Mouse (Mus musculus) thymus, adult 18-20 months (tissue): ENCODE measurements around the gene Trib2.

Experiments used
- DNase-seq, 2 experiments: peaks; one replicate each; pipeline ENCODE4 v3.0.0; 2022; ENCODE audit warnings: mixed read lengths in 2 of 2

The Trib2 gene

DNA sequence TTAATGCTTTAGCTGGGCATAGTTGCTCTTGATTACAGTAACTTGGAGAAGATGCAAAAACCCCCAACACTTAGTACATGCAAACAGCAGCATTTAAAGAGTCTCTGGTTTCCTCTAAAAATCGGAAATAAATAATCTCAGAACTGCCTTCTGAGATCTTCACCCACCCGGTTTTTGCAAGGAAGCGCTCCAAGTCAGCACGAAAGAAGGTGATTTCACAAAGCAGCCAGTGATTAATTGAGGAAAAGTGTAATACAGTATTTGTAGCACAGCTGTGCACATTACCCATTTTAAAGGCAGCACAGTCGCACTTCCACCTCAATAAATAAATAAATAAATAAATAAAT is 2.9 kb downstream of the Trib2 start:
- no peak for DNase-seq

DNA sequence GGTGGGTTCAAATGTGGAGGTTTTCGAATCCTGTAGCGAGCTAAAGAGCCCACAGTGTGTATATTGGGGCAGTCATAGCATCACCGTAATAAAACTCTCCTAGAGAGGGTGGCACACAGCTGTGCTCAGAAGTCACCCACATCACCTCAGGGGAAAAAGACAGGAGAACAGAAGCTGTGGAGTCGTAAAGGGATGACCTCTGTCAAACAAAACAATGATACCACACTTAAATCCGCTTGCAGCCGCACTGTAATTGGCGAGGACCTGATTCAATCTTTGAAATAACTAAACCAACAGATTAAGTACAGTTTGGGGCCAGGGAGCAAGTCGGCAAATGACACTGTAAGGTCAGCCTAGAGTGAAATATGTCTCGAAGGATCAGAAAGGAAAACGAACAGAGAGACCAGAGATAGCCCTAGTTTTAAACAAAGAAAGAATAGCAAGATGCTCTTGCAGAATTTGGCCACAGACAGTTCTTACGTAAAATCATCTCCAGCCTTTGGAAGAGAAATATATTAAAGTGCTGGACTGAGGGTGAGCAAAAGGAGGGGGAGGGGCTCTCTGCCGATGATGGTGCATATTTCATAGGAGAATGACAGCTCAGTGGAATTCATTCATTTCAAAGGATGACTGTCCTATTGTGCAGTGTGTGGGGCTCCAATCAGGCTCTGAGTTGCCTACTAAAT is 3.4 kb downstream of the Trib2 start:
- no peak for DNase-seq

DNA sequence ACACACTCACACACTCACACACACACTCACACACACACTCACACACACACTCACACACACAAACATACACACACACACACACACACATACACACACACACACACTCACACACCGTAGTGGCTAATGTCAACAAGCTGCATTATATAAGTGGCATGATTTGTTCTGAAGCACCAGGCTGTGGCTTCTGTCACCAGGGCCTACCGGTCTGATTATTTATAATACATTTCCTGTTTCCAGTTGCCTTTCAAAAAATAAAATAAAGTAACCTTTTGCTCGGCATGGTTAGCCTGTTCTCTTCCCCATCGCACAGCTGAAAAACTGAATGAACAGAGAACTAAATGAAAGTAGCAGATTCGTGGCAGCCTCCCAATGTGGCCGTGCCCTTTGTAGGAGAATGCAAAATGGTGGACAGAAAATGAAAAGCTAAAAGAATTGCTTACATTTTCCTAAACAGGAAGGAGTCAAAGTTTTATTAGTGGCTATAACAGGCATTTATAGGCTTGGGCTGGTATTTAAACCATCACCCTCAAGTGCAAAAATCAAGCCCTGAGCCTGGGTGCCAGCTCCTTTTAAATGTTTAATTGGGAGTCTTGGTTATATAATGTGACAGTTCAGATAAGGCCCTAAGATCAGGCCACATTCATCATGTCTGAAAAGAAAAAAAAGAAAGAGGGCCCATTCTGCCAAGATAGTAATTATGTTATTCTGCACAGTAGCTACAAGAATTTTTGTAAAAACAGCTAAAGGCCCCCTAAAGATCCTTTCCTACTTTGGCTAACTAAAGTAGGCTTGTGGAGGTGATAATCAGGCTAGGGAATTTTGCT is 4.4 kb downstream of the Trib2 start:
- no peak for DNase-seq

DNA sequence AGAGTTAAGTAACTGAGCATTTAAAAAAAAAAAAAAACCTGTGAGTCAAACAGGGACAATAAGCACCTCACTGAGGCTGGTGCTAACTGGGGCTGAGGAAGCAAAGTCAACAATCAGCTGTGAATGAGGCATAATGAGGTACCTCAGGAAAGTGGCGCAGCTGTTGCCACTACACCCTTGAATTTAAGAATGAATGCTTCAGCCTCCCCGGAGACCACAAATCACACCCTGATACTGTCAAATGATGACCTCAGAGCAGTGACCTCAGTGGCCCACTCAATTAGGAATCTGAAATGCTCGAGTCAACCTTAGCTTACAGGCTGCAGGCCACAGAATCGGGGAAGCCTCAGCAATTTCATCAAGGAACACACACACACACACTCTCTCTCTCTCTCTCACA is 5.0 kb downstream of the Trib2 start:
- DNase-seq: no peak

DNA sequence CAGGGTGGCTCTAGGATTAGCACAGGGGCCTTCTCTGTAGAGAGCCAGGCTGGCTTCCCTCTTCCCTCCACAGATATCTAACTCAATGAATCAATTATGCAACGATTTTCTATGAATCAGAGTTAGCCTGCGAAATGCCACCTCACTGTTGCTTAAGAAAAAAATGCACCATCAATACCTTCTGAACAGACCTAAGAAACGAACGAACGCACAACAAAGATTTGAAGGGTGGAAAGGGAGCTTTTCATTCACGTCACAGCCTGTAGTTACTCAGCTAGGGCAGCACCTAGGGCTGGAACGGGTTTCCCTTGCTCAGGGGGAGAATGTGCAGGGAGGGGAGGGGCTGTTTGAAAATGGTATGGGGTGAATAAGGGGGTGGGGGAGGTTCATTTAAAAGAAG is 5.8 kb downstream of the Trib2 start:
- DNase-seq: no peak

DNA sequence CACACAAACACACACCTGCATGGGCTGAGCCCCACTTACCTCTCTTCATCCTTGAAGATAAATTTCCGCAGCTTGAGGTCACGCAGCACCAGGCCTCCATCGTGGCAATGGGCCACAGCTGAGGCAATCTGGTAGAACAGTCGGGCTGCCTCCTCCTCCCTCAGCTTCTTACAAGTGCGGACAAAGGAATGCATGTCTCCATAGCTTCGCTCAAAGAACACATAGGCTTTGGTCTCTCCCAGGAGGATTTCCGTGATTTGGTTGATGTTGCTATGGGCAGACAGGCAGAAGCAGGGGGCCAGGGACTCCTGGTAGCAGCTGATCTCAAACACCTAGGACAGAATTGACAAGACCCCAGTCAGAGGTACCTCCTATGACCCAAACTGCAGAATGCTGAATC is 7.1 kb downstream of the Trib2 start:
- no peak for DNase-seq

DNA sequence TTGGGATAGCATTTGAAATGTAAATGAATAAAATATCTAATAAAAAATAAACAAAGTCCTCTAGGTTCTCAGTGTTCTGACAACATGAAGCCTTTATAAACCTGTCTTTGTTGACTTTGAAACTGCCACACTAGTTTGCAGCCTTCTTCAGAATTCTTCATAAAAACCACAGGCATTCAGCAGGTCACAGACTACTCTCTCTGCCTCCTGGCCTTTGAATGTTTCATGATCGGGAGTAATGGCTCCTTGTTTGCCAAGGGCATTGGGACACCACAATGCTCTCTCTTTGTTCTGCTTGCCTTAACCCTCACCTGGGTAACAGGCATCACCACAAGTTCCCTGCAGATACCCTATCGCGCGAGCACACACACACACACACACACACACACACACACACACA is 7.5 kb downstream of the Trib2 start:
- DNase-seq: no peak

DNA sequence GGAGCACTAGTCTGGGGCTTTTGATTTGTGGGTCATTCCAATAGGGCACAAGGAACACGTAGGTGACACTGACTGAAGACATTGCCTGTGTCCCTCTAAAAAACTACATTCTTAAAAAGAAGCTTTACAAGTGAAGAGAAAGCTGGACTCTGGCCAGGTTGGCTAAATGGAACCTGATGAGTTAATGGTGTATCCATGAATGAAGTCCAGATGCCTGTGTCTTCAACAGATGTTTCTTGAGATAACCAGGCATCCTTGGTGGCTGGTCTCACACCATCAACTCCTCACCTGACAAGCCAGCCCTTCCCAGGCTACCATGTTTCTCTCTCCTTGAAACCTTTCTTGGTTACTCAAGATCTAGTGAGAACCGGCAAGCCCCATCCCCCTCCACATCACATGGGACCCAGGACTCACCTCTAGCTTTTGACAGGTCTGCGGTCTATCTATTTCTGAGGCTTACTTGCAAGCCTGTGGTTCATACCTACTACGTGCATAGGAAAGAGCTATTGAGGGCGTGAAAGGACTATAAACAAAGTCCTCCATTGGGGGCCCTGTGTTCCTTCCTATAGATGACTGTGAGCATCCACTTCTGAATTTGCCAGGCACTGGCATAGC is 8.4 kb downstream of the Trib2 start:
- DNase-seq: no peak

DNA sequence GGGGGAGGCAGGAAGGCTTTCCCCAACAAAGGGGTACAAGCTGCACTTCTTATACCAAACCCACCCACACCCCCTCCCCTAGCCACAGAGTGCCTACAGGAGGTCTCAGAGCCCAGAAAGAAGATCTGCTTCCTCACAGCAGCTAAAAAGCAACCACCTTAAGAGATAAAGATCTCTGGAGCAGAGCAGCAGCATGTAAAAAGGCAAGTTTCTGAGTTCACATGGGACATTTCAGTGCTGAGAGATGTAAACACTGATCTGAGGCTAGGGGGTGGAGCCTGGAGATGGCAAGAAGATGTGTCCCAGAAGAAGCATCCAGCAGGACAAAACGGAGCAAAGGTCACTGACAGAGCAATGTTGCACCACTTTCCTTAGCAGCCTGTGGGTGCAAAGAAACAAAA is 11.8 kb downstream of the Trib2 start:
- DNase-seq: peak; percentile 69 to 85

DNA sequence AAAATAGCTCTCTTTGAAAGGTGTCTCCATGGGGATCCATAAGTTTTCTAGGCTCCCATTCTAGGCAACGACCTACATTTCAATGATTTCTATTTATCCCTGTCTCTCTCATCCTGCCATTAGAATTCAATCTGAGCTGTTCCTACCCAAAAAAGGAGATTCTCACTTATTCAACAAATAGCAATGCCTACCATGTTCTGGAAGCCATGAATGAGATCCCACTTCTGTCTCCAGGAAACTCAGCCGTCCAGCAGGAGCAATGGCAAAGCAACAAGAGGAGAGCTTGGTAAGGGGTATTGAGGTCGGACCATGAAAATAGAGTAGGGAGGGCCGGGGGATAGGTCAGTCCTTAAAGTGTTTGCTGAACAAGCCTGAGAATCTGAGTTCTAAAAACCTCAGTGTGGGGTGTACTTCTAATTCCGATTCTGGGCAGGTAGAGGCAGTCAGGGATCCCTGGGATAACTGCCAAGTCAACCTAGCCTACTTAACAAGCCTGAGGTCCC is 12.7 kb downstream of the Trib2 start:
- DNase-seq: no peak

DNA sequence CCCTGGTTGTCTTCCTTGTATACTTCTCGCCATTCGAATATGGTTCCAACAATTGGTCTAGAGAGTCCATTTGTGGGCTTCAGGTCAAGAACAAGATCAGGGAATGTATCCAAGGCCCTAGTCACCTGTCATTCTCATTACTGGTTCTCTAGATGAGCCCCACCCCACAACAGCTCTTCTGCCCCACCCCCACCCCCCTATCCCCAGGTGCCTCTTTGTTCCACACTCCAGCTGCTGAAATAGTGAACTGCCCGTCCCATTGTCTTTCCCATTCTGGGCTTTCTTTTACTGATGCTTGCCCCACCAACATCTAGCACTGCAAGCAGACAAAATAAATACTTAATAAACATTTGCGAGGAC is 15.2 kb downstream of the Trib2 start:
- no peak for DNase-seq

DNA sequence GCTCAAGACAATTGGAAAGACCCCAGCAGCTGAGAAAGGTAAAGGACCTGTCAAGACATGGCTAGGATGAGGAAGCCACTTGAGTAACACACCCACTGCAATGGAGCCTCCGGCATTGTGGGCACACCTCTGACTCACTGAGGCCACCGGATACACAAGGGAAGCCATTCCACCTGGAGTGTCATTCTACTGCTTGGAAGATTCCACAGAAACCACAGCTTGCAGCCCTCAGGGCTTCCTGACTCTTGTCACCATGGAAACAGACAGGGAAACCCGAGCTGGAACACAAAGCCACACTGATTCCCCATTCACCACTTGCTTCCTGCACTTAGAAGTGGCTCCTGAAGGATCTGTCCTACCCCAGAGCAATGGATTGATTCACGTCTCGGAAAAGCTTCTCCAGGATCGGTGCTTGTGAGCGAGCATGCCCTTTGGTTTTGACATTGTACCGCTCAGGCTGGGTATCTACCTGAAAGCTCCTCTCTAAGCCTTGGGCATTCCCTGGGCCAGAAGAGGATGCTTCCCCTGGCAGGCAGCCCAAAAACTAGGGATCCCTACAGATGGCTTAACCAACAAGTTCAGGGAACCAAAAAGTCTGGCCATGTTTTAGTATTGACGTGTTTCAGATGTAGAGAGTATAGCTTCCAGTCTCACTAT is 15.7 kb downstream of the Trib2 start:
- no peak for DNase-seq

DNA sequence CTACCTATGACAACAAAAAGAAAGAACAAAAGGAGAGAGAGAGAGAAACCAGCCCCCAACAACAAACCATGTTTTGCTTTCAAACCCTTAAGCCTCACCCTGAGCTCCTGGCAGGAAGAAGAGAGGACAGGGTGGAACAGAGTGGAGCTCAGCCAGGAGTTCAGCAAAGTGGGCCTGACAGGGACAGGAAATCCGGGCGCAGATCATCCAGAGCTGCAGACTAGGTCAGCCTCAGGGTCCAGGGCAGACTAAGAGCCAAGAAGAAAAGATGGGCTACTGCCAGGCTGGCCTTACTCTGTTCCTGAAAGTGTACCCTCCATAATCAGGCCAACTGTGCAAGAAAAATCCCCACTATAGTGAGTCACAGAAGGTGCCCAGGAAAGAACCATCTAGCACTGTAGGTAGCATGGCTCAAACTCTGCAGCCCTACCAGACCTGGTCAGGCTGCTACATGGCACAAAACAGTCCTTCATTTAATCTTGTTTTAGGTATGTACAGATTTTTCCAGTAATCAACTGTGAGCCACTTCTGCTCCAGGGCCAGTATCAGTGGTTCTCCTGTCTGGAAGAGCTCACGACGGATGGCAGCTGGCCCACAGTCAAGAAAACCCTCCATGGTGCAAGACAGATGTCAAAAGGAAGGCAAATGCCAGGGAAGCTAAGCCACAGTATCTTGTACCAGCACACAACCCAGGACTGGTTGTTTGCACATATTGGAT is 16.4 kb downstream of the Trib2 start:
- no peak for DNase-seq

DNA sequence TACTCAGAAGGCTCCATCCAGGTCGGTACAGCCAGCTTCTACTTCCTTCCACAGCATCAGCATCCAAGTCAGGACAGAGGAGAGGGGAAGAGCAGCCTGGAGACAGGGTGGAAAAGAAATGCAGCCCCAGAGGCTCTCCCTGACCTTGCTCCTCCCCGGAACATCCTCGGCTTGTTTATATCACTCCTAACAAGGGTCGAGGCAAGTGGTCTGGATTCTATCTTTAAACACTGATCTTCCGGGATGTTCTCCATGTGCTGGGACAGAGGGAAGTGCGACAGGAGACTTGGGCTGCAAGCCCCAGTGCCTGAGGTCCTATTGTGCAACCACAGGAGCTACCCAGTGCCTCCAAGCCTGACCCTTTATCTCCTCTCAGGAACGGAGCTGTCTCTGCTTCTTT is 18.7 kb downstream of the Trib2 start:
- no peak for DNase-seq

DNA sequence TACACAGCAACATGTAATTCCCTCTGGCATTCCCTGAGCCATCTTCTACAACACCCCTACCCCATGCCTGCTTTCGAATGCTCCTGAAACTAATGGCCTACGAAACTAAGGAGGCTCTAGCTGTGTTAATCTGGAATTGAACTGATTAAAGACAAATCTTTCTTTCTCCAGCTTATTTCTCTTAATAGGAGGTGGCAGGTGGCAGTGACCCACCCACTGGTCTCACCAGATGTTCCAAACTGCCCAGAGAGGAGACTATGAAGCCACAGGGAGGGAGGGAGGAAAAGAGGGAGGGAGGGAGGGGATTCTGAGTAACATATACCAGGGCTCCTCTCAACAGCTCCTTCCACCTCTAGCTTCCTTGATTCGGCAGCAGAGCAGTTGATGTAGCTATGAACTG is 20.8 kb downstream of the Trib2 start:
- no peak for DNase-seq

DNA sequence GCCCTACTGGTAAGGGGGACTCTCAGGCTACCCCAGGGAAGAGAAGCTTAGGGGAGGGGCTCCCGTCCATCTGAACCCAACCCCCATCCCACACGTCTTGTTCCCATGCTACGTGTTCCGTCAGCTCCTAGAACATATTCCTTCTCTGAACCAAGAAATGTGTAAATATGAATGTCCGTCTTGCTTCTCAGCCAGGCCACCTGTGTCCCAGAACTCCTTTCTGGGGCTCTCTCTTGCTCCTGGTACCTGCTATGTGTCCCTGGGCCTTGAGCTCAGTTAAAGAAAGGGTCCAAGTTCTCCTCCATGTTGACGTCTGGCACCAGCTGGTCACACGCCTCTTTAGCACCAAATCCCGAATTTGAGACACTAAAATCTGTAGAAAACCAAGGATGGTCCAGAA is 23.4 kb downstream of the Trib2 start:
- DNase-seq: no peak

DNA sequence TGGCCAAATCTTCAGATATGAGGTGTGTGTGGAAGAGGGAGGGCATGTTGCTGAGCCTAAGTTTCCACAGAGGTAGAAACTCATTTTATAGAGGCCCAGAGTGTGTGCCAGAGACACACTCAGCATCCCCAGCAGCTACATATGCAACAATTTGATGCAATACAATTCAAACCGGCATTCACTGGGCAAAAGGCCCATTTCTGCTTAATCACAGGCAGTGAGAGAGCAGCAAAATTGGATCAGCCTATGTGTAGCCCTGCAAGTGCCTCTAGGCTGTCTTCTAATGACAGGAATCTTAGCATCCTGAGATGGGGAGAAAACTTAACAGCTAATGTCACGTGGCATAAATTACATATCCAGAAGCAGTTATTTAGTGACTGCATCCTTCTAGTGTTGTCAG is 26.5 kb downstream of the Trib2 start:
- no peak for DNase-seq

DNA sequence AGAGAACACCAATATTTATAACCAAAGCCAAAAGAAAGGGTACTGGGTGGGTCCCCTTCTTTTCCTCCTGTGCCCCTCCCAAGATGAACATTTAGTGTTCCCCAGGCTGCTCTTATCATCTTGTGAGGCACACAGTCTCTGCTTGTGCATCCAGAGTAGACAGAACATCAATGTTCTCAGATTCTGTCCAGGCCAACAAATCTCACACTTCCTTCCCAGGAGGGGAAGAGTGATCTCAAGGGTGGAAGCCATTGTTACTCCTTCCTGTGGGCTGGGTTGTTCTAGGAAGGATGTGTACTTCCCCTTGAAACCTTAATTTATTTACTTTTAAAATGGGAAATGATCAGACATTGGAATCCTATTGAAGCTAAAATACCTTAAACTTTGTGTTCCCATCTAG is 39.7 kb downstream of the Trib2 start:
- no peak for DNase-seq

DNA sequence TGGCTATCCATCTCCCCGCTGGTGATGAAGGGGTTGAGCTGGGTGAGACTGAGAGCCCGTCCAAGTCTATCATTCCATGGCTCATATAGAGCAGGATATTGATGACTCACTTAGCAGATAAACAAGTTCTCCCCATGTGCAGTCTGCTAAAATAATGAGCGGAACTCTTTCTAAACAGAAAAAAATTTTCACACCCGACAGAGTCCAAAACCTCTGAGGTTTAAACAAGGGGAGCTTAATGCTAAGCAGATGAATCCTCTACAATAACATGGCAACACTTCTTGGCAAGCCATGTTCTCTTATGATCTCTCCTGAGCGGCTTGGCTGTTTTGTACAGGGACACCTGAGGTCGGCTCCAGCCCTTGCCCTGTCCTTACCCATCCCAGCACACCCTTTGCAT is 45.0 kb downstream of the Trib2 start:
- no peak for DNase-seq

DNA sequence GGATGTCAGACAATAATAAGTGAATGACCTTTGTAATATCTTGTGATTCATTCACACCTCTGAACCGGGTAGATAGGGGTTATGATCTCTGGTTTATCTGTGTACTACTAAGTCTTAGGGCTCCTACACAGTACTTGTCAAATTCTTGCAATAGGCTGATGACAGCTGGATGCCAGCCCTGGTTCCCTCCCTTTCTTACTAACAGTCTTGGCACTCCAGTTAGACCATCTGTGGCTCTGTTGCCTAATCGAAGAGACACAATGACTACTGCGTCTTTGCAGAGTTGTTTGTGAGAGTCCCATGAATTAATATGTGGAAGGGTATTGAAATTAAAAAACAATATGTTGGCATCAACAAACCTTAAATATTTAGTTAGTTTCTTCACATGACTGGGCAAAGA is 48.2 kb downstream of the Trib2 start:
- no peak for DNase-seq

DNA sequence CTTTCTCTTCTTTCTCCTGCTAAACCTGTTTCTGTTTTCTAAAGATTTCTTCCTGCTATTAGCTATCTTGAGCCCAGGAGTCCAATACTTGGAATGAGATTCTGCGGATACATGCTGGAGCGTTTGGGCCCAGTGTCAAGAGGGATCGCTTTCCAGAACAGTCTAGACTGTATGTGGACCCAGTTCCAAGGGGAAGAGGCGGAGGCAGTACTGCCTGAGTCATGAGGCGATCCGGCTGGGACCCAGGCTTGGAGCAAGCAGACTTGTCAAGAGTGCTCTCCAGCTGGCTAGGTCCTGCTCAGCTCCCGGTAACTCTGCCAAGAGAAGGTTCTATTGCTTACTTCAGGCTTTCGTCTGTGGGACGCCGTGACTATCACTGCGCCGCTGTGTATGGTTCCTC is 50.7 kb downstream of the Trib2 start:
- peak in 1 of 2 experiments; percentile 7 for DNase-seq

DNA sequence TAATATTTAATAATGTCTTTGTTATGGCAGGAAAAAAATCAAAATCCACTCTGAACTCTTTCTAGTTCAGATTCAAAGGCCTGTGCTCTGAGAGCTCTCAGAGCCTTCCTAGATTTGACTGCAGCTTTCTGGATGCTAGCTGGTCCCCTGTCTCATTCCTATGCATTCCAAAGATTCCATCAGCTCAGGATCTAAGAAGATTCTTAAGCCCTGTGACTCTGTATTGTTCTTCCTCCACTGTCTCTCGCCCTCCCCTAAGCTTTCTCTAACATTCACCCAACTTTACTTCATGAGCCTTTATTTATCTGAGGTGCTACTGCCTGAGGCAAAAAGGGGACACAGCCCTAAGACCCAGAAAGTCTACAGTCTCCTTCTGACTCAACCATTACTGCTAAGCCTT is 51.5 kb downstream of the Trib2 start:
- no peak for DNase-seq
